In the genomic region with DNA sequence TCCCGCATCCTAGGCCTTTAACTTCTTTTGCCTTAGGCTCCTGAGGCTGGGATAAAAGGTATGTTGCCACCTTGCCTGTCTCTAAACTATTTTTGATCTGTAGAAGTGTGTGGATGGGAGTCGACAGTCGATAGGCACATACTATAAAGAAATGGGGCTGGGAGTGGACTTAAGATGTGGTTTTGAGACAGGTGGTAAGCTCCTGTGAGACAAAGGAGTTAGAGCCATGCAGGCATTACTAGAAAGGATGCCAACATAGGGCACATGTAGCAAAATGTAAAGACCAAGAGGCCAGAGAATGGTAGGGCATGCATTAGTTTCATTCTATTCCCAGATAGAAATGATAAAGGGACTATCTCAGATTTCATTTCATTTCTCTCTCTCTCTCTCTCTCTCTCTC, we compare ENCODE assay signal across 22 mouse cellular contexts. TPM values are rescaled to one million over a fixed set of nuclear protein-coding genes. Genes with fewer than 3 reads are reported as not detected.
DNase-seq lines count a peak whose midpoint lies in the region; ATAC-seq and TF ChIP-seq lines count a peak whose summit lies in the region.
"Had no signal": no experiment of that assay in that cellular context is flagged by ENCODE, and none has a peak within 500 bp of the region (broad histone marks: within the 10 kb centered on the region; RNA-seq: fewer than 3 reads in every experiment).

No protein-coding gene starts in this region.

- no peaks in the 10 kb centered on the region for H3K27me3 ChIP-seq in forebrain, embryonic 13.5 days
- no peaks in the 10 kb centered on the region for H3K27me3 ChIP-seq in forebrain, embryonic 15.5 days
- H3K27me3 ChIP-seq in midbrain, postnatal 0 days (ENCODE audit: insufficient read depth, low read length), result no peaks in the 10 kb centered on the region
- no peaks in the 10 kb centered on the region for H3K27me3 ChIP-seq in midbrain, embryonic 16.5 days (ENCODE audit: control insufficient read depth, insufficient read depth, low read depth, low read length)
- H3K27me3 ChIP-seq: embryonic facial prominence, embryonic 12.5 days; forebrain, embryonic 12.5 days; hindbrain, embryonic 12.5 days; hindbrain, embryonic 15.5 days had no signal

- no peaks in the 10 kb centered on the region for H3K9me3 ChIP-seq in forebrain, embryonic 13.5 days (replicated peaks)
- no peaks in the 10 kb centered on the region for H3K9me3 ChIP-seq in forebrain, embryonic 15.5 days
- H3K9me3 ChIP-seq in midbrain, postnatal 0 days (ENCODE audit: low read length), result no peaks in the 10 kb centered on the region
- H3K9me3 ChIP-seq in midbrain, embryonic 16.5 days (replicated peaks; ENCODE audit: control insufficient read depth, low read length, poor library complexity, severe bottlenecking), result no peaks in the 10 kb centered on the region
- H3K9me3 ChIP-seq: embryonic facial prominence, embryonic 12.5 days; forebrain, embryonic 12.5 days; hindbrain, embryonic 12.5 days; hindbrain, embryonic 15.5 days had no signal

- 94% methylated on average over 3 of the region's 3 CpGs for WGBS in forebrain, embryonic 13.5 days
- 92% methylated on average over 3 of the region's 3 CpGs for WGBS in forebrain, embryonic 15.5 days
- WGBS in midbrain, postnatal 0 days, result 78% methylated on average over 3 of the region's 3 CpGs
- 79% methylated on average over 3 of the region's 3 CpGs for WGBS in midbrain, embryonic 16.5 days

- ATAC-seq in forebrain, embryonic 13.5 days, result no peak
- no peak for ATAC-seq in forebrain, embryonic 15.5 days (replicated peaks)
- ATAC-seq in midbrain, postnatal 0 days (ENCODE audit: low FRiP score), result no peak
- no peak for ATAC-seq in midbrain, embryonic 16.5 days
- ATAC-seq: forebrain, postnatal 0 days had no signal

- no peak for TF ChIP-seq CTCF in midbrain, postnatal 0 days (IDR thresholded peaks at IDR 0.05)

- H3K27ac ChIP-seq in forebrain, embryonic 13.5 days, result peak overlapping the region; percentile 31; the same call in 1 of the 2 replicates
- no peak overlapping the region for H3K27ac ChIP-seq in forebrain, embryonic 15.5 days (replicated peaks)
- peak overlapping the region; percentile 18; the same call in 1 of the 2 replicates for H3K27ac ChIP-seq in midbrain, postnatal 0 days (ENCODE audit: low read depth, low read length)
- no peak overlapping the region for H3K27ac ChIP-seq in midbrain, embryonic 16.5 days (ENCODE audit: low read length)
- H3K27ac ChIP-seq: embryonic facial prominence, embryonic 12.5 days; forebrain, embryonic 12.5 days; gastrocnemius, adult 2 months; hindbrain, embryonic 12.5 days; hindbrain, embryonic 15.5 days had no signal

- no peak overlapping the region for H3K9ac ChIP-seq in forebrain, embryonic 13.5 days
- H3K9ac ChIP-seq in forebrain, embryonic 15.5 days (replicated peaks), result no peak overlapping the region
- no peak overlapping the region for H3K9ac ChIP-seq in midbrain, postnatal 0 days (replicated peaks; ENCODE audit: low read length, poor library complexity, severe bottlenecking)
- H3K9ac ChIP-seq in midbrain, embryonic 16.5 days (ENCODE audit: low read depth, low read length), result no peak overlapping the region
- H3K9ac ChIP-seq: embryonic facial prominence, embryonic 12.5 days; forebrain, embryonic 12.5 days; forebrain, postnatal 0 days; hindbrain, embryonic 12.5 days; hindbrain, embryonic 15.5 days had no signal

- no peaks in the 10 kb centered on the region for H3K4me1 ChIP-seq in forebrain, embryonic 13.5 days
- peaks cover 5% of the 10 kb centered on the region; the same call in 1 of the 2 replicates for H3K4me1 ChIP-seq in forebrain, embryonic 15.5 days
- no peaks in the 10 kb centered on the region for H3K4me1 ChIP-seq in midbrain, postnatal 0 days (ENCODE audit: insufficient read depth, low read length)
- H3K4me1 ChIP-seq in midbrain, embryonic 16.5 days (ENCODE audit: control insufficient read depth, insufficient read depth, low read length), result peaks cover 2% of the 10 kb centered on the region; the same call in 1 of the 2 replicates
- H3K4me1 ChIP-seq: forebrain, embryonic 12.5 days; hindbrain, embryonic 12.5 days; hindbrain, embryonic 15.5 days had no signal

- no peak for DNase-seq in midbrain, postnatal 0 days (ENCODE audit: low spot score)
- DNase-seq in CD4-positive helper T cell, adult 2 months (ENCODE audit: low read depth, low spot score), result peak; percentile 33
- DNase-seq in T-cell, adult 2 months (ENCODE audit: low spot score), result peak; percentile 31
- DNase-seq in ovary, postnatal 10 days (ENCODE audit: low spot score), result no peak
- no peak for DNase-seq in layer of hippocampus, postnatal 25 days (ENCODE audit: extremely low spot score in 1 of 2, low spot score in 1 of 2)
- DNase-seq: adrenal gland, adult 8-10 months; adrenal gland, postnatal 25 days; cerebellum, adult 11-12 months; cerebellum, adult 8-10 months; cerebellum, postnatal 14 days; forebrain, postnatal 0 days; gastrocnemius, adult 2 months; gastrocnemius, postnatal 14 days had no signal

- no peak overlapping the region for H3K4me2 ChIP-seq in forebrain, embryonic 13.5 days
- no peak overlapping the region for H3K4me2 ChIP-seq in forebrain, embryonic 15.5 days (replicated peaks)
- H3K4me2 ChIP-seq in midbrain, postnatal 0 days (ENCODE audit: low read depth, low read length, poor library complexity, severe bottlenecking), result no peak overlapping the region
- no peak overlapping the region for H3K4me2 ChIP-seq in midbrain, embryonic 16.5 days (ENCODE audit: low read length)
- H3K4me2 ChIP-seq: embryonic facial prominence, embryonic 12.5 days; forebrain, embryonic 12.5 days; heart, embryonic 11.5 days; hindbrain, embryonic 12.5 days; hindbrain, embryonic 15.5 days had no signal

- H3K36me3 ChIP-seq in forebrain, embryonic 13.5 days (ENCODE audit: poor library complexity, severe bottlenecking), result peaks cover 14% of the 10 kb centered on the region
- peaks cover 7% of the 10 kb centered on the region; the same call in 1 of the 2 replicates for H3K36me3 ChIP-seq in forebrain, embryonic 15.5 days
- H3K36me3 ChIP-seq in midbrain, postnatal 0 days (ENCODE audit: insufficient read depth, low read length), result peaks cover 9% of the 10 kb centered on the region
- peaks cover 4% of the 10 kb centered on the region; the same call in 1 of the 2 replicates for H3K36me3 ChIP-seq in midbrain, embryonic 16.5 days (ENCODE audit: control insufficient read depth, insufficient read depth, low read length)

- no peak overlapping the region for H3K4me3 ChIP-seq in forebrain, embryonic 13.5 days
- no peak overlapping the region for H3K4me3 ChIP-seq in forebrain, embryonic 15.5 days
- H3K4me3 ChIP-seq in midbrain, postnatal 0 days (ENCODE audit: low read depth, low read length), result no peak overlapping the region
- no peak overlapping the region for H3K4me3 ChIP-seq in midbrain, embryonic 16.5 days (ENCODE audit: low read depth, low read length)
- H3K4me3 ChIP-seq: embryonic facial prominence, embryonic 12.5 days; erythroblast, embryonic 14.5 days; forebrain, embryonic 12.5 days; gastrocnemius, adult 2 months; hindbrain, embryonic 12.5 days; hindbrain, embryonic 15.5 days had no signal

RNA-seq across cellular contexts. Expression of a gene that starts 34.5 kb away (rescaled TPM):
- polyA plus RNA-seq in forebrain, embryonic 13.5 days (2015; fragmentation: Nextera tagmentation; extraction: Ambion mirVana), result 8.8 and 10.2 TPM in 2 replicates
- 7.5 and 9.0 TPM in 2 replicates for polyA plus RNA-seq in forebrain, embryonic 15.5 days (2015; fragmentation: Nextera tagmentation; extraction: Ambion mirVana)
- 31.5 and 38.5 TPM in 2 replicates for total RNA-seq in midbrain, postnatal 0 days (2014; rRNA removed)
- 3.9 and 5.3 TPM in 2 replicates for polyA plus RNA-seq in midbrain, postnatal 0 days (2015; fragmentation: Nextera tagmentation; extraction: Ambion mirVana)
- 7.5 and 7.6 TPM in 2 replicates for polyA plus RNA-seq in midbrain, embryonic 16.5 days (2015; fragmentation: Nextera tagmentation; extraction: Ambion mirVana)
- 10 to 100 TPM; 52.6 to 58.2 TPM for total RNA-seq in layer of hippocampus, postnatal 25 days (2021)

Comparison
In these comparisons a context has a peak if more than half of its experiments do, and no peak if none do; other contexts are left out.
1. H3K27ac ChIP-seq: peak in forebrain, embryonic 13.5 days (single experiment) and midbrain, postnatal 0 days (single experiment); none in forebrain, embryonic 15.5 days (single experiment) and midbrain, embryonic 16.5 days (single experiment).
2. DNase-seq: peak in CD4-positive helper T cell, adult 2 months (single experiment) and T-cell, adult 2 months (single experiment); none in midbrain, postnatal 0 days (single experiment), ovary, postnatal 10 days (single experiment) and layer of hippocampus, postnatal 25 days (0 of 2).